Mouse (Mus musculus): ENCODE measurements around the gene Tmem135. TPM values are rescaled to one million over a fixed set of nuclear protein-coding genes. Genes with fewer than 3 reads are reported as not detected.

Tmem135 gene
- polyA plus RNA-seq, 1 experiment from 2014 or later: 24.5 TPM

GRCm38 (mm10) chr7:89412094-89412493, 8.1 kb upstream of the Tmem135 start:
- no peak for ATAC-seq (ENCODE audit: low FRiP score)
- Histone ChIP-seq H3K9ac (no peak overlapping the region), H3K27me3 (no peaks in the 10 kb centered on the region), H3K4me2 (no peak overlapping the region), H3K4me1 (replicated peaks) (no peaks in the 10 kb centered on the region; the same call in 1 of the 2 replicates), H3K4me3 (no peak overlapping the region), H3K9me3 (no peaks in the 10 kb centered on the region), H3K27ac (no peak overlapping the region), H3K36me3 (0 out of 2 replicates have a peak, but pooled peaks cover 4% of the 10 kb centered on the region)
- 74% methylated on average over 7 of the region's 7 CpGs for WGBS

GRCm38 (mm10) chr7:89411346-89411745, 7.3 kb upstream of the Tmem135 start:
- Histone ChIP-seq H3K9ac (no peak overlapping the region), H3K27ac (no peak overlapping the region), H3K27me3 (no peaks in the 10 kb centered on the region), H3K4me3 (no peak overlapping the region), H3K9me3 (no peaks in the 10 kb centered on the region), H3K4me2 (no peak overlapping the region), H3K4me1 (replicated peaks) (no peaks in the 10 kb centered on the region; the same call in 1 of the 2 replicates), H3K36me3 (0 out of 2 replicates have a peak, but pooled peaks cover 4% of the 10 kb centered on the region)
- WGBS: 97% methylated on average over 3 of the region's 3 CpGs
- ATAC-seq (ENCODE audit: low FRiP score): no peak

GRCm38 (mm10) chr7:89410294-89410693, 6.3 kb upstream of the Tmem135 start:
- Histone ChIP-seq H3K27me3 (peaks cover 1% of the 10 kb centered on the region; the same call in 1 of the 2 replicates), H3K9me3 (no peaks in the 10 kb centered on the region), H3K36me3 (0 out of 2 replicates have a peak, but pooled peaks cover 4% of the 10 kb centered on the region), H3K4me2 (no peak overlapping the region), H3K9ac (no peak overlapping the region), H3K4me1 (replicated peaks) (peaks cover under 1% of the 10 kb centered on the region), H3K4me3 (no peak overlapping the region), H3K27ac (no peak overlapping the region)
- ATAC-seq (ENCODE audit: low FRiP score): no peak
- 84% methylated on average over 4 of the region's 4 CpGs for WGBS

- 91% methylated on average over 24 of the region's 24 CpGs for WGBS
- ATAC-seq (ENCODE audit: low FRiP score): no peak
- no peak overlapping the region for H3K9ac ChIP-seq
- H3K4me3 ChIP-seq: no peak overlapping the region
- peaks cover 18% of the 10 kb centered on the region for H3K4me1 ChIP-seq (replicated peaks)
- H3K9me3 ChIP-seq: no peaks in the 10 kb centered on the region
- H3K27me3 ChIP-seq: peaks cover 11% of the 10 kb centered on the region
- H3K36me3 ChIP-seq: 0 out of 2 replicates have a peak, but pooled peaks cover 4% of the 10 kb centered on the region
- no peak overlapping the region for H3K4me2 ChIP-seq
- no peak overlapping the region for H3K27ac ChIP-seq
Observed at GRCm38 (mm10) chr7:89407006-89407940, 3.3 kb upstream of the Tmem135 start.

- no peak for ATAC-seq (ENCODE audit: low FRiP score)
- Histone ChIP-seq H3K27me3 (peaks cover 19% of the 10 kb centered on the region), H3K9me3 (no peaks in the 10 kb centered on the region), H3K4me1 (replicated peaks) (peaks cover 26% of the 10 kb centered on the region), H3K9ac (no peak overlapping the region), H3K4me2 (peak overlapping the region; percentile 26; the same call in 1 of the 2 replicates), H3K27ac (no peak overlapping the region), H3K36me3 (0 out of 2 replicates have a peak, but pooled peaks cover 4% of the 10 kb centered on the region), H3K4me3 (0 out of 2 replicates have a peak overlapping the region, but pooled peaks have one; percentile 0)
- 62% methylated on average over 1 of the region's 1 CpGs for WGBS
Observed at GRCm38 (mm10) chr7:89406011-89406410, 2.0 kb upstream of the Tmem135 start.

- Histone ChIP-seq H3K4me3 (peak overlapping the region; percentile 71), H3K4me1 (replicated peaks) (peaks cover 27% of the 10 kb centered on the region), H3K9me3 (no peaks in the 10 kb centered on the region), H3K27me3 (peaks cover 19% of the 10 kb centered on the region), H3K36me3 (0 out of 2 replicates have a peak, but pooled peaks cover 4% of the 10 kb centered on the region), H3K9ac (peak overlapping the region; percentile 83), H3K27ac (no peak overlapping the region), H3K4me2 (peak overlapping the region; percentile 97)
- no peak for ATAC-seq (ENCODE audit: low FRiP score)
- 2% methylated on average over 35 of the region's 35 CpGs for WGBS
Observed at GRCm38 (mm10) chr7:89404734-89405440, 865 bp upstream of the Tmem135 start.

GRCm38 (mm10) chr7:89403053-89403972, 709 bp downstream of the Tmem135 start:
- peak; percentile 85 for ATAC-seq (ENCODE audit: low FRiP score)
- 5% methylated on average over 52 of the region's 52 CpGs for WGBS
- H3K4me1 ChIP-seq (replicated peaks): peaks cover 27% of the 10 kb centered on the region
- peaks cover 19% of the 10 kb centered on the region for H3K27me3 ChIP-seq
- peak overlapping the region; percentile 71 for H3K4me3 ChIP-seq
- peak overlapping the region; percentile 97 for H3K4me2 ChIP-seq
- H3K9me3 ChIP-seq: no peaks in the 10 kb centered on the region
- H3K36me3 ChIP-seq: 0 out of 2 replicates have a peak, but pooled peaks cover 4% of the 10 kb centered on the region
- H3K9ac ChIP-seq: peak overlapping the region; percentile 83
- H3K27ac ChIP-seq: peak overlapping the region; percentile 85

GRCm38 (mm10) chr7:89401936-89402335, 2.1 kb downstream of the Tmem135 start:
- H3K4me2 ChIP-seq: no peak overlapping the region
- no peak for ATAC-seq (ENCODE audit: low FRiP score)
- no peaks in the 10 kb centered on the region for H3K36me3 ChIP-seq
- no peaks in the 10 kb centered on the region for H3K9me3 ChIP-seq
- peaks cover 19% of the 10 kb centered on the region for H3K27me3 ChIP-seq
- H3K9ac ChIP-seq: no peak overlapping the region
- H3K4me1 ChIP-seq (replicated peaks): peaks cover 27% of the 10 kb centered on the region
- H3K4me3 ChIP-seq: no peak overlapping the region
- 70% methylated on average over 3 of the region's 3 CpGs for WGBS
- no peak overlapping the region for H3K27ac ChIP-seq

- Histone ChIP-seq H3K4me2 (no peak overlapping the region), H3K9me3 (no peaks in the 10 kb centered on the region)
- WGBS: 44% methylated on average over 11 of the region's 11 CpGs
Observed at GRCm38 (mm10) chr7:89401136-89401858, 2.7 kb downstream of the Tmem135 start.

GRCm38 (mm10) chr7:89400721-89401120, 3.3 kb downstream of the Tmem135 start:
- no peak for ATAC-seq (ENCODE audit: low FRiP score)

More at GRCm38 (mm10) chr7:89401136-89401858, 2.7 kb downstream of the Tmem135 start:
- H3K27me3 ChIP-seq: peaks cover 19% of the 10 kb centered on the region
- no peak for ATAC-seq (ENCODE audit: low FRiP score)
- no peak overlapping the region for H3K27ac ChIP-seq
- H3K4me1 ChIP-seq (replicated peaks): peaks cover 27% of the 10 kb centered on the region
- no peak overlapping the region for H3K4me3 ChIP-seq
- no peak overlapping the region for H3K9ac ChIP-seq
- H3K36me3 ChIP-seq: no peaks in the 10 kb centered on the region

More at GRCm38 (mm10) chr7:89400721-89401120, 3.3 kb downstream of the Tmem135 start:
- no peak overlapping the region for H3K27ac ChIP-seq
- WGBS: 66% methylated on average over 2 of the region's 2 CpGs
- peaks cover 19% of the 10 kb centered on the region for H3K27me3 ChIP-seq
- no peaks in the 10 kb centered on the region for H3K9me3 ChIP-seq
- no peak overlapping the region for H3K4me3 ChIP-seq
- H3K4me2 ChIP-seq: no peak overlapping the region
- H3K9ac ChIP-seq: no peak overlapping the region
- peaks cover 27% of the 10 kb centered on the region for H3K4me1 ChIP-seq (replicated peaks)
- H3K36me3 ChIP-seq: no peaks in the 10 kb centered on the region

All from hindbrain, embryonic 13.5 days (tissue).